Mouse (Mus musculus): ENCODE data around the gene Gm21915. TPM values are rescaled to one million over a fixed set of nuclear protein-coding genes. Genes with fewer than 3 reads are reported as not detected.

The Gm21915 gene
- polyA plus RNA-seq, 1 experiment from 2014 or later, result not detected

GRCm38 (mm10) chr9:40696086-40696485 lies 25.7 kb downstream of the Gm21915 start:
- Histone ChIP-seq H3K4me3 (ENCODE audit: low read depth, low read length) (no peak overlapping the region), H3K4me1 (ENCODE audit: control insufficient read depth, insufficient read depth, low read length) (peaks cover 10% of the 10 kb centered on the region), H3K27ac (replicated peaks; ENCODE audit: low read depth, low read length) (no peak overlapping the region), H3K27me3 (ENCODE audit: control insufficient read depth, insufficient read depth, low read length) (no peaks in the 10 kb centered on the region), H3K9me3 (ENCODE audit: control insufficient read depth, low read length) (no peaks in the 10 kb centered on the region), H3K9ac (ENCODE audit: low read length) (no peak overlapping the region), H3K36me3 (ENCODE audit: control insufficient read depth, insufficient read depth, low read length) (0 out of 2 replicates have a peak, but pooled peaks cover 2% of the 10 kb centered on the region), H3K4me2 (ENCODE audit: low read depth, severe bottlenecking) (no peak overlapping the region)
- no peak for DNase-seq (ENCODE audit: low spot score)
- 91% methylated on average over 4 of the region's 4 CpGs for WGBS
- ATAC-seq (ENCODE audit: insufficient number of reproducible peaks, low FRiP score, low TSS enrichment, low read depth), result no peak

- H3K36me3 ChIP-seq (ENCODE audit: control insufficient read depth, insufficient read depth, low read length), result 0 out of 2 replicates have a peak, but pooled peaks cover 2% of the 10 kb centered on the region
- H3K4me1 ChIP-seq (ENCODE audit: control insufficient read depth, insufficient read depth, low read length), result peaks cover 5% of the 10 kb centered on the region
- no peak overlapping the region for H3K4me2 ChIP-seq (ENCODE audit: low read depth, severe bottlenecking)
- no peak overlapping the region for H3K4me3 ChIP-seq (ENCODE audit: low read depth, low read length)
- H3K27ac ChIP-seq (replicated peaks; ENCODE audit: low read depth, low read length), result no peak overlapping the region
- no peak for DNase-seq (ENCODE audit: low spot score)
- no peak overlapping the region for H3K9ac ChIP-seq (ENCODE audit: low read length)
- ATAC-seq (ENCODE audit: insufficient number of reproducible peaks, low FRiP score, low TSS enrichment, low read depth), result no peak
- no peaks in the 10 kb centered on the region for H3K27me3 ChIP-seq (ENCODE audit: control insufficient read depth, insufficient read depth, low read length)
- H3K9me3 ChIP-seq (ENCODE audit: control insufficient read depth, low read length), result no peaks in the 10 kb centered on the region
- 84% methylated on average over 3 of the region's 3 CpGs for WGBS
Measured at GRCm38 (mm10) chr9:40699194-40699593, 28.8 kb downstream of the Gm21915 start.

GRCm38 (mm10) chr9:40700253-40700652 lies 29.8 kb downstream of the Gm21915 start:
- WGBS, result 76% methylated on average over 5 of the region's 5 CpGs
- DNase-seq (ENCODE audit: low spot score) (no peak), ATAC-seq (ENCODE audit: insufficient number of reproducible peaks, low FRiP score, low TSS enrichment, low read depth) (no peak)
- Histone ChIP-seq H3K4me3 (ENCODE audit: low read depth, low read length) (no peak overlapping the region), H3K4me1 (ENCODE audit: control insufficient read depth, insufficient read depth, low read length) (peaks cover 4% of the 10 kb centered on the region; the same call in 1 of the 2 replicates), H3K9ac (ENCODE audit: low read length) (no peak overlapping the region), H3K27me3 (ENCODE audit: control insufficient read depth, insufficient read depth, low read length) (no peaks in the 10 kb centered on the region), H3K4me2 (ENCODE audit: low read depth, severe bottlenecking) (no peak overlapping the region), H3K36me3 (ENCODE audit: control insufficient read depth, insufficient read depth, low read length) (0 out of 2 replicates have a peak, but pooled peaks cover 2% of the 10 kb centered on the region), H3K27ac (replicated peaks; ENCODE audit: low read depth, low read length) (no peak overlapping the region), H3K9me3 (ENCODE audit: control insufficient read depth, low read length) (no peaks in the 10 kb centered on the region)

- ATAC-seq (ENCODE audit: insufficient number of reproducible peaks, low FRiP score, low TSS enrichment, low read depth) (no peak), DNase-seq (ENCODE audit: low spot score) (no peak)
- peaks cover 6% of the 10 kb centered on the region; the same call in 1 of the 2 replicates for H3K4me1 ChIP-seq (ENCODE audit: control insufficient read depth, insufficient read depth, low read length)
- no peaks in the 10 kb centered on the region for H3K27me3 ChIP-seq (ENCODE audit: control insufficient read depth, insufficient read depth, low read length)
- H3K36me3 ChIP-seq (ENCODE audit: control insufficient read depth, insufficient read depth, low read length), result no peaks in the 10 kb centered on the region
- H3K9me3 ChIP-seq (ENCODE audit: control insufficient read depth, low read length), result no peaks in the 10 kb centered on the region
- 33% methylated on average over 10 of the region's 10 CpGs for WGBS
- H3K4me3 ChIP-seq (ENCODE audit: low read depth, low read length), result no peak overlapping the region
- H3K9ac ChIP-seq (ENCODE audit: low read length), result no peak overlapping the region
- H3K27ac ChIP-seq (replicated peaks; ENCODE audit: low read depth, low read length), result no peak overlapping the region
- no peak overlapping the region for H3K4me2 ChIP-seq (ENCODE audit: low read depth, severe bottlenecking)
Measured at GRCm38 (mm10) chr9:40704364-40705276, 34.2 kb downstream of the Gm21915 start.

- peaks cover 9% of the 10 kb centered on the region; the same call in 1 of the 2 replicates for H3K4me1 ChIP-seq (ENCODE audit: control insufficient read depth, insufficient read depth, low read length)
- H3K27me3 ChIP-seq (ENCODE audit: control insufficient read depth, insufficient read depth, low read length), result no peaks in the 10 kb centered on the region
- no peak overlapping the region for H3K9ac ChIP-seq (ENCODE audit: low read length)
- no peak overlapping the region for H3K4me2 ChIP-seq (ENCODE audit: low read depth, severe bottlenecking)
- DNase-seq (ENCODE audit: low spot score), result no peak
- H3K27ac ChIP-seq (replicated peaks; ENCODE audit: low read depth, low read length), result no peak overlapping the region
- no peaks in the 10 kb centered on the region for H3K9me3 ChIP-seq (ENCODE audit: control insufficient read depth, low read length)
- no peaks in the 10 kb centered on the region for H3K36me3 ChIP-seq (ENCODE audit: control insufficient read depth, insufficient read depth, low read length)
- 73% methylated on average over 12 of the region's 12 CpGs for WGBS
- no peak overlapping the region for H3K4me3 ChIP-seq (ENCODE audit: low read depth, low read length)
- no peak for ATAC-seq (ENCODE audit: insufficient number of reproducible peaks, low FRiP score, low TSS enrichment, low read depth)
Measured at GRCm38 (mm10) chr9:40708448-40709140, 38.2 kb downstream of the Gm21915 start.

GRCm38 (mm10) chr9:40709141-40709537 lies 38.7 kb downstream of the Gm21915 start:
- ATAC-seq (ENCODE audit: insufficient number of reproducible peaks, low FRiP score, low TSS enrichment, low read depth) (no peak), DNase-seq (ENCODE audit: low spot score) (no peak)
- H3K27me3 ChIP-seq (ENCODE audit: control insufficient read depth, insufficient read depth, low read length), result no peaks in the 10 kb centered on the region
- H3K9me3 ChIP-seq (ENCODE audit: control insufficient read depth, low read length), result no peaks in the 10 kb centered on the region
- H3K4me3 ChIP-seq (ENCODE audit: low read depth, low read length), result no peak overlapping the region
- no peaks in the 10 kb centered on the region for H3K36me3 ChIP-seq (ENCODE audit: control insufficient read depth, insufficient read depth, low read length)
- 78% methylated on average over 7 of the region's 7 CpGs for whole genome bisulfite sequencing
- no peak overlapping the region for H3K27ac ChIP-seq (replicated peaks; ENCODE audit: low read depth, low read length)
- H3K9ac ChIP-seq (ENCODE audit: low read length), result no peak overlapping the region
- peaks cover 8% of the 10 kb centered on the region; the same call in 1 of the 2 replicates for H3K4me1 ChIP-seq (ENCODE audit: control insufficient read depth, insufficient read depth, low read length)
- H3K4me2 ChIP-seq (ENCODE audit: low read depth, severe bottlenecking), result no peak overlapping the region

GRCm38 (mm10) chr9:40709587-40709986 lies 39.2 kb downstream of the Gm21915 start:
- Histone ChIP-seq H3K27ac (replicated peaks; ENCODE audit: low read depth, low read length) (no peak overlapping the region), H3K9me3 (ENCODE audit: control insufficient read depth, low read length) (no peaks in the 10 kb centered on the region), H3K36me3 (ENCODE audit: control insufficient read depth, insufficient read depth, low read length) (no peaks in the 10 kb centered on the region), H3K9ac (ENCODE audit: low read length) (no peak overlapping the region), H3K4me3 (ENCODE audit: low read depth, low read length) (no peak overlapping the region), H3K4me1 (ENCODE audit: control insufficient read depth, insufficient read depth, low read length) (peaks cover 5% of the 10 kb centered on the region; the same call in 1 of the 2 replicates), H3K4me2 (ENCODE audit: low read depth, severe bottlenecking) (no peak overlapping the region), H3K27me3 (ENCODE audit: control insufficient read depth, insufficient read depth, low read length) (no peaks in the 10 kb centered on the region)
- DNase-seq (ENCODE audit: low spot score) (no peak), ATAC-seq (ENCODE audit: insufficient number of reproducible peaks, low FRiP score, low TSS enrichment, low read depth) (no peak)
- 73% methylated on average over 3 of the region's 3 CpGs for WGBS

- Histone ChIP-seq H3K27ac (replicated peaks; ENCODE audit: low read depth, low read length) (no peak overlapping the region), H3K9ac (ENCODE audit: low read length) (no peak overlapping the region), H3K27me3 (ENCODE audit: control insufficient read depth, insufficient read depth, low read length) (no peaks in the 10 kb centered on the region), H3K4me3 (ENCODE audit: low read depth, low read length) (no peak overlapping the region), H3K9me3 (ENCODE audit: control insufficient read depth, low read length) (no peaks in the 10 kb centered on the region), H3K4me2 (ENCODE audit: low read depth, severe bottlenecking) (no peak overlapping the region), H3K4me1 (ENCODE audit: control insufficient read depth, insufficient read depth, low read length) (peaks cover 5% of the 10 kb centered on the region; the same call in 1 of the 2 replicates), H3K36me3 (ENCODE audit: control insufficient read depth, insufficient read depth, low read length) (no peaks in the 10 kb centered on the region)
- no peak for DNase-seq (ENCODE audit: low spot score)
- 68% methylated on average over 3 of the region's 3 CpGs for WGBS
- no peak for ATAC-seq (ENCODE audit: insufficient number of reproducible peaks, low FRiP score, low TSS enrichment, low read depth)
Measured at GRCm38 (mm10) chr9:40709991-40710390, 39.6 kb downstream of the Gm21915 start.

Measured in limb, embryonic 11.5 days (tissue).